Comparison of ENCODE assay signal across 16 mouse cellular contexts in the genomic region with DNA sequence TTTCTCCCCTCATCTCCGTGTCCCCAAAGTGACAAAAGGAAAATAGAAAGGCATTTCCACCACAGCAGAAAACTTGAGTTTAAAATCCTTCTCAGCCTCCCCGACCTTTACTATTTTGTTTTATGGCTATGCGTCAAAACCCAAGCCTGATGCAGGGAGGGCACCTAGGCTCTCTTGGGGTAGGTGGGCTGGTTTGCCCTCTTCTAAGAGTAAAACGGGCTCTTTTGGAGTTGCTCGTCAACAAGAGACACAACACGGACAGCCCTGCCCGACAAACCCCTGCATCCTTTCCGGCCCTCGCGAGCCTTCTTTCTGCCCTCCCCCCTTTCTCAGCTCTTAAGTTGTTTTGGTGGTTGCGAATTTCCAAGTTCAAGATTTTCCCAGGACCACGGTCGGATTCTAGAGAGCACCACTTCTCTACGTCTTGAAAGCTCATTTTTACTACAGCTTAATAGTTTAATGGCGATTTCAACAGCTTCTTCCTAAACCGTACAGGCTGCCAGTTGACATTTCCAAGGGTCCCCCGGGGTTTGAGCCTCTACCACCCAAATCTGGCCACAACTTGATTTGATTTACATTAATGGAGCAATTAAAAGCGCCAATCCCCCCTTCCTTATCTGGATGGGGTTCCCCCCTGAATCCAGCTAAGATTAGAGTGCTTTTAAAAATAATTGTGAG. TPM values are rescaled to one million over a fixed set of nuclear protein-coding genes. Genes with fewer than 3 reads are reported as not detected.
DNase-seq lines count a peak whose midpoint lies in the region; ATAC-seq and TF ChIP-seq lines count a peak whose summit lies in the region.
"Had no signal": no experiment of that assay in that cellular context is flagged by ENCODE, and none has a peak within 500 bp of the region (broad histone marks: within the 10 kb centered on the region; RNA-seq: fewer than 3 reads in every experiment).

No protein-coding gene starts in this region.

- no peak overlapping the region for H3K9ac ChIP-seq in midbrain, embryonic 12.5 days (replicated peaks)
- no peak overlapping the region for H3K9ac ChIP-seq in midbrain, embryonic 15.5 days
- no peak overlapping the region for H3K9ac ChIP-seq in neural tube, embryonic 15.5 days (replicated peaks)
- no peak overlapping the region for H3K9ac ChIP-seq in liver, postnatal 0 days (replicated peaks)
- H3K9ac ChIP-seq in intestine, embryonic 16.5 days (ENCODE audit: low read depth, low read length): no peak overlapping the region
- H3K9ac ChIP-seq: stomach, embryonic 15.5 days had no signal

- no peak for TF ChIP-seq EP300 in liver, postnatal 0 days (IDR thresholded peaks at IDR 0.05; ENCODE audit: low read depth)

- H3K4me2 ChIP-seq in midbrain, embryonic 12.5 days (replicated peaks): peak overlapping the region; percentile 27
- no peak overlapping the region for H3K4me2 ChIP-seq in midbrain, embryonic 15.5 days
- 0 out of 2 replicates have a peak overlapping the region, but pooled peaks have one; percentile 28 for H3K4me2 ChIP-seq in neural tube, embryonic 15.5 days
- H3K4me2 ChIP-seq in liver, postnatal 0 days (ENCODE audit: low read depth, low read length): no peak overlapping the region
- H3K4me2 ChIP-seq in intestine, embryonic 16.5 days (ENCODE audit: low read depth, low read length): no peak overlapping the region
- H3K4me2 ChIP-seq: stomach, embryonic 15.5 days had no signal

- peak overlapping the region; percentile 13; the same call in 1 of the 2 replicates for H3K4me3 ChIP-seq in midbrain, embryonic 12.5 days
- H3K4me3 ChIP-seq in midbrain, embryonic 15.5 days: no peak overlapping the region
- peak overlapping the region; percentile 48 for H3K4me3 ChIP-seq in limb, embryonic 10.5 days
- no peak overlapping the region for H3K4me3 ChIP-seq in neural tube, embryonic 15.5 days (replicated peaks)
- H3K4me3 ChIP-seq in liver, postnatal 0 days (ENCODE audit: low read depth, low read length): no peak overlapping the region
- H3K4me3 ChIP-seq in intestine, embryonic 16.5 days (ENCODE audit: low read length): no peak overlapping the region
- H3K4me3 ChIP-seq: stomach, embryonic 15.5 days had no signal

- H3K27ac ChIP-seq in midbrain, embryonic 12.5 days (replicated peaks): no peak overlapping the region
- no peak overlapping the region for H3K27ac ChIP-seq in midbrain, embryonic 15.5 days
- H3K27ac ChIP-seq in limb, embryonic 10.5 days: peak overlapping the region; percentile 73
- H3K27ac ChIP-seq in neural tube, embryonic 15.5 days (replicated peaks): no peak overlapping the region
- no peak overlapping the region for H3K27ac ChIP-seq in liver, postnatal 0 days (ENCODE audit: low read depth)
- H3K27ac ChIP-seq in intestine, embryonic 16.5 days (ENCODE audit: low read length): no peak overlapping the region
- H3K27ac ChIP-seq: stomach, embryonic 15.5 days had no signal

- peaks cover 40% of the 10 kb centered on the region for H3K4me1 ChIP-seq in midbrain, embryonic 12.5 days
- H3K4me1 ChIP-seq in midbrain, embryonic 15.5 days: peaks cover 24% of the 10 kb centered on the region
- peaks cover 88% of the 10 kb centered on the region for H3K4me1 ChIP-seq in limb, embryonic 10.5 days
- H3K4me1 ChIP-seq in neural tube, embryonic 15.5 days: peaks cover 39% of the 10 kb centered on the region
- no peaks in the 10 kb centered on the region for H3K4me1 ChIP-seq in liver, postnatal 0 days (ENCODE audit: insufficient read depth)
- H3K4me1 ChIP-seq in intestine, embryonic 16.5 days (ENCODE audit: control insufficient read depth, insufficient read depth, low read length): peaks cover 7% of the 10 kb centered on the region

- H3K36me3 ChIP-seq in midbrain, embryonic 12.5 days: no peaks in the 10 kb centered on the region
- no peaks in the 10 kb centered on the region for H3K36me3 ChIP-seq in midbrain, embryonic 15.5 days (replicated peaks)
- no peaks in the 10 kb centered on the region for H3K36me3 ChIP-seq in limb, embryonic 10.5 days
- H3K36me3 ChIP-seq in neural tube, embryonic 15.5 days: no peaks in the 10 kb centered on the region
- H3K36me3 ChIP-seq in liver, postnatal 0 days (replicated peaks; ENCODE audit: insufficient read depth, low read length): no peaks in the 10 kb centered on the region
- H3K36me3 ChIP-seq in intestine, embryonic 16.5 days (ENCODE audit: control insufficient read depth, insufficient read depth, low read length): no peaks in the 10 kb centered on the region
- H3K36me3 ChIP-seq: G1E; stomach, embryonic 15.5 days had no signal

- peaks cover 93% of the 10 kb centered on the region for H3K27me3 ChIP-seq in midbrain, embryonic 12.5 days
- H3K27me3 ChIP-seq in midbrain, embryonic 15.5 days (replicated peaks): peaks cover 80% of the 10 kb centered on the region
- peaks cover 100% of the 10 kb centered on the region for H3K27me3 ChIP-seq in limb, embryonic 10.5 days (ENCODE audit: low read depth, poor library complexity, severe bottlenecking)
- H3K27me3 ChIP-seq in neural tube, embryonic 15.5 days (replicated peaks): peaks cover 73% of the 10 kb centered on the region
- H3K27me3 ChIP-seq in liver, postnatal 0 days (ENCODE audit: insufficient read depth, low read length): peaks cover 89% of the 10 kb centered on the region
- H3K27me3 ChIP-seq in intestine, embryonic 16.5 days (replicated peaks; ENCODE audit: control insufficient read depth, insufficient read depth, low read length): peaks cover 79% of the 10 kb centered on the region

- ATAC-seq in midbrain, embryonic 12.5 days (ENCODE audit: low FRiP score, low read depth): no peak
- no peak for ATAC-seq in midbrain, embryonic 15.5 days (replicated peaks)
- no peak for ATAC-seq in neural tube, embryonic 15.5 days (ENCODE audit: low FRiP score)
- no peak for ATAC-seq in liver, postnatal 0 days
- ATAC-seq in intestine, embryonic 16.5 days: no peak

- H3K9me3 ChIP-seq in midbrain, embryonic 12.5 days: no peaks in the 10 kb centered on the region
- H3K9me3 ChIP-seq in midbrain, embryonic 15.5 days: no peaks in the 10 kb centered on the region
- no peaks in the 10 kb centered on the region for H3K9me3 ChIP-seq in limb, embryonic 10.5 days (replicated peaks)
- no peaks in the 10 kb centered on the region for H3K9me3 ChIP-seq in neural tube, embryonic 15.5 days (replicated peaks)
- no peaks in the 10 kb centered on the region for H3K9me3 ChIP-seq in liver, postnatal 0 days (ENCODE audit: low read length)
- H3K9me3 ChIP-seq in intestine, embryonic 16.5 days (ENCODE audit: control insufficient read depth, low read length): no peaks in the 10 kb centered on the region
- H3K9me3 ChIP-seq: stomach, embryonic 15.5 days had no signal

- peak; percentile 44 for DNase-seq in heart, adult 11 months
- no peak for DNase-seq in heart, adult 18-20 months
- DNase-seq in limb, embryonic 10.5 days (ENCODE audit: low spot score): peak; percentile 49
- no peak for DNase-seq in liver, postnatal 0 days
- DNase-seq: cerebellum, adult 11-12 months; kidney, postnatal 10 days; lung, postnatal 36 days; right cerebral cortex, postnatal 25 days; thymus, postnatal 36 days had no signal

- no peak for TF ChIP-seq CTCF in liver, postnatal 0 days (IDR thresholded peaks at IDR 0.05; ENCODE audit: low read depth)

- WGBS in midbrain, embryonic 12.5 days: 1% methylated on average over 18 of the region's 18 CpGs
- 3% methylated on average over 18 of the region's 18 CpGs for WGBS in midbrain, embryonic 15.5 days
- 2% methylated on average over 18 of the region's 18 CpGs for WGBS in limb, embryonic 10.5 days
- WGBS in neural tube, embryonic 15.5 days: 5% methylated on average over 18 of the region's 18 CpGs
- 6% methylated on average over 18 of the region's 18 CpGs for WGBS in liver, postnatal 0 days (ENCODE audit: insufficient replicate concordance)
- 14% methylated on average over 18 of the region's 18 CpGs for whole genome bisulfite sequencing in intestine, embryonic 16.5 days

RNA-seq across cellular contexts. Expression of gene Msx2, which starts 6.5 kb away (rescaled TPM):
- total RNA-seq in heart, adult 18-20 months (2021): under 1 TPM; 0.36 to 0.69 TPM
- 23.7 and 36.4 TPM in 2 replicates for polyA plus RNA-seq in midbrain, embryonic 12.5 days (2016; fragmentation: Nextera tagmentation; extraction: Ambion mirVana)
- 0.60 and 0.83 TPM in 2 replicates for polyA plus RNA-seq in midbrain, embryonic 15.5 days (2015; fragmentation: Nextera tagmentation; extraction: Ambion mirVana)
- polyA plus RNA-seq in limb, embryonic 10.5 days (2016; fragmentation: Nextera tagmentation; extraction: Ambion mirVana): 32.2 and 42.0 TPM in 2 replicates
- polyA plus RNA-seq in neural tube, embryonic 15.5 days (2015; fragmentation: Nextera tagmentation; extraction: Ambion mirVana): 0.82 and 0.88 TPM in 2 replicates
- polyA plus RNA-seq in liver, postnatal 0 days (2015; fragmentation: Nextera tagmentation; extraction: Ambion mirVana): not detected in 2 replicates
- polyA plus RNA-seq in intestine, embryonic 16.5 days (2015; fragmentation: Nextera tagmentation; extraction: Ambion mirVana): 0.16 and 0.18 TPM in 2 replicates
- total RNA-seq: liver, adult 2 months had no signal
- polyA plus RNA-seq: G1E; liver, adult 2 months had no signal

Comparison
In these comparisons a context has a peak if more than half of its experiments do, and no peak if none do; other contexts are left out.
1. DNase-seq: peak in heart, adult 11 months (single experiment) and limb, embryonic 10.5 days (single experiment); none in heart, adult 18-20 months (0 of 2) and liver, postnatal 0 days (single experiment).
2. H3K4me2 ChIP-seq: peak in midbrain, embryonic 12.5 days (single experiment) and neural tube, embryonic 15.5 days (single experiment); none in midbrain, embryonic 15.5 days (single experiment), liver, postnatal 0 days (single experiment) and intestine, embryonic 16.5 days (single experiment).
3. H3K4me3 ChIP-seq: peak in midbrain, embryonic 12.5 days (single experiment) and limb, embryonic 10.5 days (single experiment); none in midbrain, embryonic 15.5 days (single experiment), neural tube, embryonic 15.5 days (single experiment), liver, postnatal 0 days (single experiment) and intestine, embryonic 16.5 days (single experiment).
4. RNA of gene Msx2, which starts 6.5 kb away (polyA plus RNA-seq): 32.2 to 42.0 TPM in limb, embryonic 10.5 days and 23.7 to 36.4 TPM in midbrain, embryonic 12.5 days; 0.60 to 0.83 TPM in midbrain, embryonic 15.5 days, 0.82 to 0.88 TPM in neural tube, embryonic 15.5 days, 0.16 to 0.18 TPM in intestine, embryonic 16.5 days and not detected in liver, postnatal 0 days; every median in the first group is over 10 times any median in the second.